Mouse (Mus musculus): ENCODE data around the gene Il34. TPM values are rescaled to one million over a fixed set of nuclear protein-coding genes. Genes with fewer than 3 reads are reported as not detected.

Il34 gene
- polyA plus RNA-seq, 1 experiment from 2014 or later, result 2.5 TPM

GRCm38 (mm10) chr8:110767261-110767660, 38.5 kb downstream of the Il34 start:
- 82% methylated on average over 6 of the region's 6 CpGs for WGBS

GRCm38 (mm10) chr8:110764671-110765070, 41.1 kb downstream of the Il34 start:
- Histone ChIP-seq H3K9me3 (no peaks in the 10 kb centered on the region), H3K4me2 (replicated peaks) (no peak overlapping the region), H3K27me3 (no peaks in the 10 kb centered on the region), H3K27ac (replicated peaks) (no peak overlapping the region), H3K36me3 (no peaks in the 10 kb centered on the region), H3K9ac (replicated peaks) (no peak overlapping the region), H3K4me1 (no peaks in the 10 kb centered on the region), H3K4me3 (no peak overlapping the region)
- no peak for ATAC-seq (replicated peaks)
- WGBS, result 51% methylated on average over 3 of the region's 3 CpGs

More at GRCm38 (mm10) chr8:110767261-110767660, 38.5 kb downstream of the Il34 start:
- Histone ChIP-seq H3K4me3 (no peak overlapping the region), H3K27me3 (no peaks in the 10 kb centered on the region), H3K9ac (replicated peaks) (no peak overlapping the region), H3K9me3 (no peaks in the 10 kb centered on the region), H3K36me3 (no peaks in the 10 kb centered on the region), H3K4me2 (replicated peaks) (no peak overlapping the region), H3K27ac (replicated peaks) (no peak overlapping the region), H3K4me1 (no peaks in the 10 kb centered on the region)
- no peak for ATAC-seq (replicated peaks)

GRCm38 (mm10) chr8:110761988-110762387, 43.7 kb downstream of the Il34 start:
- Histone ChIP-seq H3K4me1 (no peaks in the 10 kb centered on the region), H3K9ac (replicated peaks) (no peak overlapping the region), H3K36me3 (no peaks in the 10 kb centered on the region), H3K4me2 (replicated peaks) (no peak overlapping the region), H3K4me3 (no peak overlapping the region), H3K27me3 (no peaks in the 10 kb centered on the region), H3K27ac (replicated peaks) (no peak overlapping the region), H3K9me3 (no peaks in the 10 kb centered on the region)
- no peak for ATAC-seq (replicated peaks)
- WGBS, result 63% methylated on average over 6 of the region's 6 CpGs

GRCm38 (mm10) chr8:110761185-110761584, 44.5 kb downstream of the Il34 start:
- H3K4me3 ChIP-seq, result no peak overlapping the region
- no peaks in the 10 kb centered on the region for H3K36me3 ChIP-seq
- no peaks in the 10 kb centered on the region for H3K9me3 ChIP-seq
- H3K27me3 ChIP-seq, result no peaks in the 10 kb centered on the region
- no peak for ATAC-seq (replicated peaks)
- H3K27ac ChIP-seq (replicated peaks), result no peak overlapping the region
- no peak overlapping the region for H3K4me2 ChIP-seq (replicated peaks)
- H3K4me1 ChIP-seq, result no peaks in the 10 kb centered on the region
- WGBS, result 52% methylated on average over 5 of the region's 5 CpGs
- H3K9ac ChIP-seq (replicated peaks), result no peak overlapping the region

- WGBS, result 79% methylated on average over 7 of the region's 7 CpGs
- H3K36me3 ChIP-seq, result no peaks in the 10 kb centered on the region
- no peaks in the 10 kb centered on the region for H3K9me3 ChIP-seq
- H3K4me1 ChIP-seq, result no peaks in the 10 kb centered on the region
- no peak overlapping the region for H3K27ac ChIP-seq (replicated peaks)
- ATAC-seq (replicated peaks), result no peak
- no peak overlapping the region for H3K4me3 ChIP-seq
- no peaks in the 10 kb centered on the region for H3K27me3 ChIP-seq
- no peak overlapping the region for H3K9ac ChIP-seq (replicated peaks)
- H3K4me2 ChIP-seq (replicated peaks), result no peak overlapping the region
These were observed 45.3 kb downstream of the Il34 start for GRCm38 (mm10) chr8:110760280-110760940.

GRCm38 (mm10) chr8:110756196-110756595, 49.5 kb downstream of the Il34 start:
- WGBS, result 88% methylated on average over 5 of the region's 5 CpGs
- Histone ChIP-seq H3K4me3 (no peak overlapping the region), H3K9ac (replicated peaks) (no peak overlapping the region), H3K27ac (replicated peaks) (no peak overlapping the region), H3K27me3 (no peaks in the 10 kb centered on the region), H3K9me3 (no peaks in the 10 kb centered on the region), H3K36me3 (no peaks in the 10 kb centered on the region), H3K4me2 (replicated peaks) (no peak overlapping the region), H3K4me1 (no peaks in the 10 kb centered on the region)
- ATAC-seq (replicated peaks), result no peak

- Histone ChIP-seq H3K27me3 (no peaks in the 10 kb centered on the region), H3K4me1 (no peaks in the 10 kb centered on the region), H3K9ac (replicated peaks) (no peak overlapping the region), H3K4me3 (no peak overlapping the region), H3K9me3 (no peaks in the 10 kb centered on the region), H3K27ac (replicated peaks) (no peak overlapping the region), H3K4me2 (replicated peaks) (no peak overlapping the region), H3K36me3 (no peaks in the 10 kb centered on the region)
- no peak for ATAC-seq (replicated peaks)
- 61% methylated on average over 14 of the region's 15 CpGs for WGBS
These were observed 50.1 kb downstream of the Il34 start for GRCm38 (mm10) chr8:110755511-110756170.

- no peak overlapping the region for H3K4me3 ChIP-seq
- H3K4me1 ChIP-seq, result no peaks in the 10 kb centered on the region
- no peak overlapping the region for H3K9ac ChIP-seq (replicated peaks)
- H3K4me2 ChIP-seq (replicated peaks), result no peak overlapping the region
- H3K27me3 ChIP-seq, result no peaks in the 10 kb centered on the region
- ATAC-seq (replicated peaks), result no peak
- WGBS, result 67% methylated on average over 3 of the region's 4 CpGs
- H3K9me3 ChIP-seq, result no peaks in the 10 kb centered on the region
- no peaks in the 10 kb centered on the region for H3K36me3 ChIP-seq
- H3K27ac ChIP-seq (replicated peaks), result no peak overlapping the region
These were observed 51.0 kb downstream of the Il34 start for GRCm38 (mm10) chr8:110754713-110755112.

- Histone ChIP-seq H3K9me3 (no peaks in the 10 kb centered on the region), H3K36me3 (no peaks in the 10 kb centered on the region), H3K4me1 (no peaks in the 10 kb centered on the region), H3K27me3 (no peaks in the 10 kb centered on the region), H3K4me3 (no peak overlapping the region), H3K9ac (replicated peaks) (no peak overlapping the region), H3K27ac (replicated peaks) (no peak overlapping the region), H3K4me2 (replicated peaks) (no peak overlapping the region)
- 88% methylated on average over 5 of the region's 5 CpGs for WGBS
- no peak for ATAC-seq (replicated peaks)
These were observed 54.2 kb downstream of the Il34 start for GRCm38 (mm10) chr8:110751490-110751889.

- Histone ChIP-seq H3K27ac (replicated peaks) (no peak overlapping the region), H3K36me3 (no peaks in the 10 kb centered on the region), H3K4me2 (replicated peaks) (no peak overlapping the region), H3K27me3 (no peaks in the 10 kb centered on the region), H3K4me1 (no peaks in the 10 kb centered on the region), H3K9ac (replicated peaks) (no peak overlapping the region), H3K4me3 (no peak overlapping the region), H3K9me3 (no peaks in the 10 kb centered on the region)
- WGBS, result 44% methylated on average over 13 of the region's 13 CpGs
- no peak for ATAC-seq (replicated peaks)
These were observed 55.5 kb downstream of the Il34 start for GRCm38 (mm10) chr8:110750269-110750668.

GRCm38 (mm10) chr8:110749500-110750170, 56.1 kb downstream of the Il34 start:
- no peak overlapping the region for H3K4me2 ChIP-seq (replicated peaks)
- no peaks in the 10 kb centered on the region for H3K4me1 ChIP-seq
- H3K27me3 ChIP-seq, result no peaks in the 10 kb centered on the region
- H3K9ac ChIP-seq (replicated peaks), result no peak overlapping the region
- H3K9me3 ChIP-seq, result no peaks in the 10 kb centered on the region
- no peak overlapping the region for H3K4me3 ChIP-seq
- ATAC-seq (replicated peaks), result peak; percentile 71
- 60% methylated on average over 10 of the region's 10 CpGs for WGBS
- H3K27ac ChIP-seq (replicated peaks), result no peak overlapping the region
- no peaks in the 10 kb centered on the region for H3K36me3 ChIP-seq

GRCm38 (mm10) chr8:110746661-110747060, 59.1 kb downstream of the Il34 start:
- Histone ChIP-seq H3K27me3 (no peaks in the 10 kb centered on the region), H3K4me3 (no peak overlapping the region), H3K4me1 (no peaks in the 10 kb centered on the region), H3K36me3 (no peaks in the 10 kb centered on the region), H3K27ac (replicated peaks) (no peak overlapping the region), H3K9ac (replicated peaks) (no peak overlapping the region), H3K9me3 (no peaks in the 10 kb centered on the region), H3K4me2 (replicated peaks) (no peak overlapping the region)
- no peak for ATAC-seq (replicated peaks)
- 79% methylated on average over 9 of the region's 9 CpGs for WGBS

Measured in forebrain, embryonic 15.5 days (tissue).